Mouse (Mus musculus): ENCODE results near the gene Pank3. TPM values are rescaled to one million over a fixed set of nuclear protein-coding genes. Genes with fewer than 3 reads are reported as not detected.
"Not testable (repeated sequence)": the region's sequence is repeated elsewhere in the genome, so short reads cannot be mapped to it uniquely, and the experiment has no call there.

Gene Pank3
- total and polyA plus RNA-seq, 3 experiments: 12.0 to 20.7 (median 19.6) TPM

DNA sequence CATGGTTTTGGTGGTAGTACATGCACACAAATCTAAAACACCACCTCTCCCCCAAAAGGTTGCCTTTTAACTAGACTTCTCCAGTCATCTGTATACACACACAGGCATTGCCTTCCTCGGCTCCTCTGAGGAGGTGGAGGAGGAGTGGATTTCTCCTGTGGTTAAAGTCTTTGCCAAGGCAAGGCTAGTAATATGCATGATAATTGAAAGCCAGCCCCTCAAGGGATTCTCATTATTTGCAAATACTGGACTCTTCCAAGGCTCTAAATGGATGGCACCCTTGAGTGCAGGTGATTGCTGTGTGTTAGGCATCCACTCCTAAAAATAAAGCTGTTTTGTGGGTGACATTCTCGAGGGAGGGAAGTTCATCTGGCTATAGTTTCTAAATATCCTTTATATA is 19.2 kb downstream of the Pank3 start:
- Histone ChIP-seq H3K9me3 (replicated peaks; ENCODE audit: insufficient read depth, low read length) (no peaks in the 10 kb centered on the region), H3K9ac (ENCODE audit: control insufficient read depth, low read depth, low read length, poor library complexity, severe bottlenecking) (no peak overlapping the region), H3K4me3 (ENCODE audit: control insufficient read depth in 1 of 2, insufficient read depth in 1 of 2, low read depth in 2 of 2, low read length in 2 of 2) (no peak overlapping the region), H3K27ac (ENCODE audit: control insufficient read depth, low read depth, low read length) (no peak overlapping the region), H3K36me3 (ENCODE audit: control insufficient read depth in 1 of 2, insufficient read depth in 2 of 2, low read length in 2 of 2) (peaks cover 0 to 34% of the 10 kb centered on the region in 2 experiments; a peak in 2 of 4 replicates), H3K79me2 (ENCODE audit: control insufficient read depth, insufficient read depth, low read length, poor library complexity) (no peaks in the 10 kb centered on the region), H3K4me1 (ENCODE audit: control insufficient read depth in 1 of 2, insufficient read depth in 2 of 2, low read length in 2 of 2) (no peaks in the 10 kb centered on the region), H3K27me3 (ENCODE audit: control insufficient read depth in 1 of 2, insufficient read depth in 2 of 2, low read length in 2 of 2) (no peaks in the 10 kb centered on the region)
- no peak for DNase-seq (ENCODE audit: low read depth, low spot score)
- TF ChIP-seq POLR2A (IDR thresholded peaks at IDR 0.05; ENCODE audit: control insufficient read depth in 1 of 2, insufficient read depth in 1 of 2, low read depth in 1 of 2, low read length in 2 of 2, poor library complexity in 1 of 2): no peak
- no peak for TF ChIP-seq SIN3A (IDR thresholded peaks at IDR 0.05; ENCODE audit: low read length)
- no peak for TF ChIP-seq MXI1 (IDR thresholded peaks at IDR 0.05; ENCODE audit: low read depth, low read length)
- no peak for TF ChIP-seq POLR2AphosphoS5 (IDR thresholded peaks at IDR 0.05; ENCODE audit: borderline replicate concordance, low read depth, low read length)
- TF ChIP-seq RCOR1 (IDR thresholded peaks at IDR 0.05; ENCODE audit: low read depth, low read length): no peak
- no peak for TF ChIP-seq ZMIZ1 (IDR thresholded peaks at IDR 0.05; ENCODE audit: low read depth, low read length)
- no peak for TF ChIP-seq ETS1 (IDR thresholded peaks at IDR 0.05; ENCODE audit: low read depth, low read length)
- no peak for TF ChIP-seq CTCF (IDR thresholded peaks at IDR 0.05 in 2 of 3, conservative IDR thresholded peaks at IDR 0.05 in 1 of 3; ENCODE audit: control insufficient read depth in 1 of 3, insufficient read depth in 1 of 3, low read depth in 2 of 3, low read length in 3 of 3, poor library complexity in 1 of 3, severe bottlenecking in 1 of 3)
- TF ChIP-seq KAT2A (conservative IDR thresholded peaks at IDR 0.05; ENCODE audit: low read depth, low read length): no peak
- TF ChIP-seq MAZ (IDR thresholded peaks at IDR 0.05; ENCODE audit: low read depth, low read length): no peak
- no peak for TF ChIP-seq USF1 (IDR thresholded peaks at IDR 0.05; ENCODE audit: low read depth, low read length)

DNA sequence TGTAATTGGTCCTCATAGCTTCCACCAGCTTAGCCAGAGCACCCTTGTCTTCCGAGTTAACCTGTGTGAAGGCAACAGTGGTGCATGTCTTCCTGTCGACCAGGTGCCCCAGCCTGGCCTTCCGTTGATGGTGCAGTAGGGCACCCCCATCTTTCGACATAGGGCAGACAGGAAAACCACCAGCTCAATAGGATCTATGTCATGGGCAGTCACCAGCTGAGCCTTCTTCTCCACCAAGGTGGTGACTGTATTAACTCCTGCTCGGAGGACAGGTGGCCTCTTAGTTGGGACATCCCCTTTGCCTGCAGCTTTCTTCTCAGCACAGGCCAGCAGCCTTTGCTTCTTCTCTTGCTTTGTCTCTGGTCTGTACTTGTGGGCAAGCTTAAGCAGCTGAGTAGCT is 23.5 kb downstream of the Pank3 start:
- H3K9ac ChIP-seq (ENCODE audit: control insufficient read depth, low read depth, low read length, poor library complexity, severe bottlenecking); H3K9me3 ChIP-seq (replicated peaks; ENCODE audit: insufficient read depth, low read length); H3K4me1 ChIP-seq (ENCODE audit: control insufficient read depth in 1 of 2, insufficient read depth in 2 of 2, low read length in 2 of 2); H3K27ac ChIP-seq (ENCODE audit: control insufficient read depth, low read depth, low read length); DNase-seq (ENCODE audit: low read depth, low spot score); H3K4me3 ChIP-seq (ENCODE audit: control insufficient read depth in 1 of 2, insufficient read depth in 1 of 2, low read depth in 2 of 2, low read length in 2 of 2); H3K79me2 ChIP-seq (ENCODE audit: control insufficient read depth, insufficient read depth, low read length, poor library complexity); H3K27me3 ChIP-seq (ENCODE audit: control insufficient read depth in 1 of 2, insufficient read depth in 2 of 2, low read length in 2 of 2): not testable (repeated sequence)
- H3K36me3 ChIP-seq (ENCODE audit: control insufficient read depth in 1 of 2, insufficient read depth in 2 of 2, low read length in 2 of 2): peaks cover 0 to 11% of the 10 kb centered on the region in 2 experiments; a peak in 2 of 4 replicates

DNA sequence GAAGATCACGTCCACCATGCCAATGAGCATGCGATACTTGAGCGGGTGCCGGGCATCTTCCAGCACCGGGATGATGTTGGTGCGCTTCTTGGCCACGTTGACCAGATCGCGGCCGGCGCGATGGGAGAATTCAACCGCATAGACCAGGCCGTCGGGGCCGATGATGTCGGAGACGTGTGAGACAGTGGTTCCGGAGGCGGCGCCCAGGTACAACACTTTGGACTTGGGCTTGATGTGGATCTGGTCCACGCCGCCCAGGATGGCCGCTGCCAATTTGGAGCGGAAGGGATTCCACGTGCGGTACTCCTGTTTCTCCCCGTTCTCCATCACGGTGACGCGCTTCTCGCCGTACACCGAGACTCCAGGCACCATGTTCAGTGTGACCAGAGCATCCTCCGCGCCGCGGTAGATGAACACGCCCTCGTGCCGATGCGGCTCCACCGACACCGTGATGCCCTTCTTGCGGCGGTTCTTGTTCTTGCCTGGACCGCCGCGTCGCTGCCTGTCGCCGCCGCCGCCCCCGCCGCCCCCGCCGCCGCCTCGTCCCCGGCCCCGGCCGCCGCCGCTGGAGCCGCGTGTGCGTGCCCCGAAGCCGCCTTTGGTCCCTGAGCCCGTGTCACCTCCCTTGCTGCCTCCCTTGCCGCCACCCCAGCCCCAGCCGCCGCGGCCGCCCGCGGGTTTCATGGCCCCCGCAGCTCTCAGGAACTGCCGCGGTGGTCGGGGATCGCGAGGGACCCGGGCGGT is 28.6 kb downstream of the Pank3 start:
- Histone ChIP-seq H3K36me3 (ENCODE audit: control insufficient read depth in 1 of 2, insufficient read depth in 2 of 2, low read length in 2 of 2) (no peaks in the 10 kb centered on the region), H3K9ac (ENCODE audit: control insufficient read depth, low read depth, low read length, poor library complexity, severe bottlenecking) (no peak overlapping the region), H3K79me2 (ENCODE audit: control insufficient read depth, insufficient read depth, low read length, poor library complexity) (no peaks in the 10 kb centered on the region), H3K27me3 (ENCODE audit: control insufficient read depth in 1 of 2, insufficient read depth in 2 of 2, low read length in 2 of 2) (no peaks in the 10 kb centered on the region), H3K4me3 (ENCODE audit: control insufficient read depth in 1 of 2, insufficient read depth in 1 of 2, low read depth in 2 of 2, low read length in 2 of 2) (no peak overlapping the region), H3K27ac (ENCODE audit: control insufficient read depth, low read depth, low read length) (no peak overlapping the region), H3K4me1 (ENCODE audit: control insufficient read depth in 1 of 2, insufficient read depth in 2 of 2, low read length in 2 of 2) (no peaks in the 10 kb centered on the region), H3K9me3 (replicated peaks; ENCODE audit: insufficient read depth, low read length) (no peaks in the 10 kb centered on the region)
- TF ChIP-seq MYC (IDR thresholded peaks at IDR 0.05; ENCODE audit: low read depth, low read length) (no peak), ZKSCAN1 (IDR thresholded peaks at IDR 0.05; ENCODE audit: low read depth, low read length) (no peak)
- no peak for DNase-seq (ENCODE audit: low read depth, low spot score)
